Mouse (Mus musculus) T-helper 1 cell (primary cell): ENCODE results near the gene Ica1.

Source experiments
- in situ Hi-C: fragments of 300-600 bp; cut with MboI, MseI; formaldehyde crosslinking; loops from one replicate; pipeline ENCODE4 v1.15.1; 2025; ENCODE audit warnings: high pct_unique_total_duplicates

The Ica1 gene

DNA sequence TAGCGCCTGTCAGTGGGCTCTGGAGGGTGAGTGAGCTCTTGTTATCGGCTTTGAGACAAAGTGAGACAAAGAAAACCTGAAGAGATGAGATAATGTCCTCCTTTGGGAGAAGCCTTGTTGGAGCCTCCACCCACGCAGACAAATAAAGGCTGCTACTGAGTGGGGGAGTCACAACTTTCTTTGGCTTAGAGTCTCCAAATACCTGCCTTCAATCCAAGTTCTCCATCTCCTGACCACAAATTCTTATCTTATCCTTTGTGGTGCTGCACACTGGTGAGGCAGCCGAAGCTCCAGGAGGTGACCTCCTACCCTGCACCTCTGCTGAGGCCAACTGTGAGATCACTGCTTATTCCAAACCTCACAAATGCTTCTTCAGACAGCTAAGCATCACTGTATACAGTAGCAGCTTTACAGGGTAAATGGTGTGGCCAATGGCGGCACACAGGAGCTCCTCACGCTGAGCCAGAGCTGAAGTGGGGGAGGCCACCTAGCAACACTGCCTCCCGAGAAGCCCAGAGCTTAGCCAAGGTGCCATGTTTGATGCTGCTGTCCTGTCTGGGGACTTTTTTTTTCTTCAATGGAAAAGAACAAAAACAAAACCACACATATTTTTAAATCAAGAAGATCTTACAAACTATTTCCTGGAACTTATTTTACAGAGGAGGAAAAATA, 130.6 kb downstream of the Ica1 start:
- in situ Hi-C loops = no loop called here

DNA sequence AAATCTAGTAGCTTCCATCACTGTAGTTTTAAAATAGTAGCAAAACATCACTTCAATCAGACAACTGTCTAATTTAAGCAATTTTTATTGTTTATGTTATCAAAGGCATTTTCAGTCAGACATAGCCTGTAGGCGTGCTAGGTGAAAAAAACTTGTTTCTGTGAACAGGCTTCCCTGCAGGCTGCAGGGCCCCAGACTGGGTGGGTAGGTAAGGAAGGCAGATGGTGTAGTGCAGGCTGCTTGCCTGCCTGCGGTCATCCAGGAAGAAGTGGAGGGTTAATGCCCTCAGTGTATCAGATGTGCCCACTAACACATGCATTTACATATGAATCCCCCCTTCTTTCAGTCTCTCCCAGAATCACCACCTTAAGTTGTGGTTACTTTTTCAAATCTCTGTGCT, 132.6 kb downstream of the Ica1 start:
- in situ Hi-C loops = no loop called here

DNA sequence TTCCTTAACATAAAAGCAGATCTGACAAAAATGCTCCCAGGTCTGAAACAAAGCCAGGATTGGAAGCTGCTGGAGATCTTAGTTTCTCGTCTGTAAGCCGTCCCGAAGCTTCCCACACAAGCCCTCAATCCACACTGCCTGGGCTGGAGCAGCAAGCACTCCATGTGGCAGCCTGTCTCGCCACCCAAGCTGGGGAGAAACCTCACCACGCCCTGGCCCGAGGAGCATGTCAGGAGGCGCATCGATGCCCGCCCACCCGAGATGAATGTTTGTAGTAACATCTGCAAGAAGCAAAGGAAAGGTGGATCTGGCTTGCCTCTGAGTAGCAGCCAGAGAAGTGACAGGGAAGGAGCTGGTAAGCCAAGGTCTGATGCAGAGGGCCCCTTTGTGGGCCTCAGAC, 133.6 kb downstream of the Ica1 start:
- in situ Hi-C loops = no loop called here

DNA sequence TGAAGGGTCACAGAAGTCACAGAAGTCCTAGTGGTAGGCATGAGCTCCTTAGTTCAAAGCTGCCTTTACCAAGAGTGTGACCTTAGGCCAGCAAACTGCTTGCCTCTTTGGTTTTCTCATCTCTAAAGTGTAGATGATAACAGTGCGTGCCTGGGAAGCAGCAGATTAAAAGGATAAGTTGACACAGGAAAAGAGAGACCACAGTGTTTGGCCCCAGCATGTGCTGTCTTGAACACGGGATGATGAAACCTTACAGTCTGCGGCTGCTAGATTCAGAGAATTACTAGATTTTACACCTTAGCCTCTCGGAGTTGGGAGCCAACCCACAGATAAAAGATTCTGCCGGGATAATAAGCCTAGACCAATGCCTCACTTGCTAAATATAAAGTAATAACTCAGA, 137.4 kb downstream of the Ica1 start:
- in situ Hi-C loops = no loop called here

DNA sequence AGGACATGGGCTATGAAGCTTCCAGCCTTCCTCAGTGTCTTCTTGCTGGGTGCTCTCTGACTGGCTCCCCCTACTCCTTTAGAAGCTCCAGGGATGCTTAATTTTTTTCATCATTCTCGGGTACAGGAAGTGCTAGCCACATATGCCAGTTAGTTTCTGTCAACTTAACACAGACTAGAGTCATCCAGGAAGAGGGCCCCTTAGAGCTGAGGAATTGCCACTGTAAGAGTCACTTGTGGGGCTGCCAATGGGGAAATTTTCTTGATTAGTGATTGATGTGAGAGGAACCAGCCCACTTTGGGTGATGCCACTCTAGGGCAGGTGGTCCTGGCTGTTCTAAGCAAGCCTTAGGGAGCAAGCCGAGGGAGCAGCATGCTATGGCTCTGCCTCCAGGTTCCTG, 138.8 kb downstream of the Ica1 start:
- in situ Hi-C loops = no loop called here

DNA sequence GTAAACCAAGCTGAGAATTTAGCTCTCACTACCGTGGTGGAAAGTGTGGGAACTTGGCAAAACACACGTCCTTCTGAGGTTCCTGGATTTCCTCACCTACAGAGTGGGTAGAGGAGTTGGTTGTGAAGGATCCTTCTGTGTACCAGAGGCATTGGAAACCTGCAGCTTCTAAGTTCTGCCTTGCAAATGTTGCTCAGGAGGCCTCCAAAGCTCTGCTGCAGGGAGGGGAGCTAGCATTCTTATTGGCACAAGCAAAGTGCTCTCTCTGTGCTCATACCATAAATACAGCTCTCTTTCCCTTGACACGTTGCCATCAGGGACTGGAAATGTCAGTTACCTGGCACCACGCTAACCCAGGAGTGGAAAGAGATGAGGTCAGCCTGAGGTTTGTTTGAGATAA, 139.4 kb downstream of the Ica1 start:
- in situ Hi-C loops = no loop called here

DNA sequence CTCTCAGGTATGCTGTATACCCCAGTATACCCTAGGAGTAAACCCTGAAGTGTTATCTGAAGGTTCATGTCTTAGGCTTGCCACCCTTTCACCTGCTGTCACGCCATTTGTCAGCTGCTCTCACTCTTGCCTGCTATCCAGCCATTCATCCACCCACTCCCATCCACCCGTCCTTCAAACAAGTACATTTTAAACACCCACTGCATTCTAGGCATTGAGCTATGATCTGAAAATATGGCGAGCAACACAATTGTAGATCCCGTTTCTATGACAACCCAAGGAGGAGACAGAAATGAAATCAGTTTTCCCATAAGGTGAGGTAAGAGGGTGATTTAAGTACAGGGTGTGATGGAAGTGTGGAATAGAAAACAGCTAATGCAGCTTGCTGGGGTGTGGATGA, 140.2 kb downstream of the Ica1 start:
- in situ Hi-C loops = no loop called here

DNA sequence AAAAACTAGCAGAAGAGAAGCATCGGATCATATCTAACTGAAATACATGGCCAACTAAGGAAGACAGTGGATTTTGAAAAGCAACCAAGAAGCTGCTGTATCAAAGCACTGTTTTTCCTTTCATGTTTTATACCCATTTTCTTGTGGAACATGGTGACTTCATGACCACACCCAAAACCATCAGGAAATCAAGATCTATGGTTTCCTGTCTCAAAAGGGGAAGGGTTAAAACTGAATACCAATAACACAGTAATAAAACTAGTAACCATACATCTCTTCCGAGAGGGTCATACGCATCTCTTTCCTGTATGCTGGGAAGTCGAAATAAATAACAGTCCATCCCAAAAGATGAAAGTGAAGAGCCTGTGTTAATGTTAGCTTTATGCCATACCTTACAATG, 145.6 kb downstream of the Ica1 start:
- in situ Hi-C loops = no loop called here

DNA sequence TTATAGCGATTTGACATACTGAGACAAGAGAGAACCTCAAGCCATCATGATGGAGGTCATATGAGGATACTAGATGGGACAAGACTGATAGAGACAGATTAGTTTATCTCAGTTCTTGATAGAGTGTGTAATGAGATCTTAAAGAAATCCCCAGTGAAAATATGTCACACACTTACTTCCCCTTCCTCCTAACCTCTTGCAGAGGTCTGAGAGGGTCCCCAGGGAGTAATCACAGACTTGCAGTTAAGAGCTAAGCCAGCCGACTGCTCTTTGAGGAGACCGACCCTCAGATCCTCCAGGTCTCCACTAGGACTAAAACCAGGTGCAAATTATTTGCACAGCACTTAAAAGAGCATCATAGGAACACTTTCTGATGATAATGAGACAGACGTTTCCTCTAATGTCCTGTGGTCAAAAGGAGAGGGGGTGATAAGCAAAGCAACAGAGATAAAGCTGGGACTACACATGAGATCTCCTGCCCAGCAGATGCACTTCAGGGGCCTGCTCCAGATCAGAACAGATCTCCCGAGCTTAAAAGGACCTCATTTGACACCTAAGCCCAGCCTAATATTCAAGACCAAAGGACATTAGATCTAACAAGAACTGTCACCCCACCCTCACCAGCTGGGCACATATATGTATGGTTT, 146.2 kb downstream of the Ica1 start:
- in situ Hi-C loops = no loop called here

DNA sequence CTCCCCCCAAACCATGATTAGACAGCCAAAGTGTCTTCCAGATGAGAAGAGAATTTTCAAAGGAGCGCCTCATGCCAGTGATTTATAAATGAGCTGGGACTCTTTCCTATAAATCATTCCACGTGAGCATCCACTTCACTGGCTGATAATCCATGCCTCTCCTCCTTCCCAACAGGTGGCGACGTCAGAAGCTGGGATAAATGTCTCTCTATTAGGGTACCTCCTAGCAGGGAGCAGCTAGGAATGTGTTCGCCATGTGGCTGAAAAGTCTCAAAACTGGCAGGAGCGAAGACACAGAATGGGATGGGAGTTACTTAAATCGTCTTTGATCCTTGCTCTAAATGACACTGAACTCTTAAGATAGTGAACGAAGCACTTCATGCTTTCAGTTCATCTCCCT, 146.9 kb downstream of the Ica1 start:
- in situ Hi-C loops = no loop called here

DNA sequence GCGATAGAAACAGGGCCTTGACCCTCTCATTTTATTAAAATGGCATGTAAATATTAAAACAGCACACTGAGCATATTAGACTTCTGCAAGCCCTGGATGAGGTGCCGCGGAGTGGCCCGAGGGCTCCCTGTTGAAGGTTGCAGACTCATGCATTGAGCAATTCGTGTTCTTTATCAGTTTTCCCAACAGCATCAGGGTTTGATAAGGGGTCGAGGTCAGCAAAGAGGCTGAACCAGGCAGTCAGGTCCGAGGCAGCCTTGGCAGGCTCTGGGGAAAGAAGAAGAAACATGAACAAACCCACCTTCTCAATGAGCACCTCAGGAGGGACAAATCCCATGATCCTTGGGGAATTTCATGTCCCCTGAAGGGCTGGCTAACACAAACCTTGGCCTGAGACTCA, 147.8 kb downstream of the Ica1 start:
- in situ Hi-C loops = no loop called here

DNA sequence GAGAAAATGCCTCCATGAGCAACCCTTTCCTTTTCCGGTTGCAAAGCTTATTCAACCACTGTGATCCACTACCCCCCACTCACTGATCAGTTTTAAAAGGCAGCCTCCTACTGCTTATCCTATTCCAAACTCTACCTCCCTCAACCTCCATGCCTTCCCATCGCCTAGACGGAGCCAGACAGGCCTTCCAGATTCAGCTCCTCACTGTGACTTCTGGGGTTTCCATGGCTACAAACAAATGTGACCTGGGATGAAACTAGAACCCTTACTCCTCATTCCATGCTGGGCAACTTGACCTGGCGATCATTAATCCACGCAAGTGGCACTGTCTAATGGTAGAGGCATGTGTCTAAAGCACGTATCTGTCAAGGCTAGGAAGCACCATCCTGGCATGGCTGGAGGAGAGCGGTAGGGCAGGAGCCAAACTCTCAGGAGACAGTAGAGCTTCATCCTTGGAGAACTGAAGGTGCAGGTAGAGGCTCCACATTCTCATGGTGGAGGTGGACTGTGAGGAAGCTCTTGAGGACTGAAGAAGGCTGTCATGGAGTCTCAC, 149.5 kb downstream of the Ica1 start:
- in situ Hi-C loops = no loop called here

DNA sequence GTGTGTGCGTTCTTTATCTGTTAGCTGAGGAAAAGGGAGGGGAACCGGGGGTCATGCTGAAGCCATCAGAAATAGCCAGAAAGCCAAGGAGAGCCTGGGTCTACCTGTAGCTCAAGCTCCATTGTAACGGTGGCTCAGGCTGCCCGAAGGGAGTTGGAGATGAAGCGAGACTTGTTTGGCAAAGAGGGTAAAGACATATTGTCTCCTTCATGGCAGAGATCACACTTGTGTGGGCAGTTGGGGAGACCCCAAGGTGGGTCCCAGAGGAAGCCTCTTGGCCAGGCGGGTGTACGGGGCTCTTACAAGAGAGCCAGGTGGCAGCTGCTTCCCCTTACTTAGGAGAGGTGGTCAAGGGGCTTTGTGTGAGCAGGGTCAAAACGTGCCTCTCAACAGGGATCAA, 150.1 kb downstream of the Ica1 start:
- in situ Hi-C loops = no loop called here

DNA sequence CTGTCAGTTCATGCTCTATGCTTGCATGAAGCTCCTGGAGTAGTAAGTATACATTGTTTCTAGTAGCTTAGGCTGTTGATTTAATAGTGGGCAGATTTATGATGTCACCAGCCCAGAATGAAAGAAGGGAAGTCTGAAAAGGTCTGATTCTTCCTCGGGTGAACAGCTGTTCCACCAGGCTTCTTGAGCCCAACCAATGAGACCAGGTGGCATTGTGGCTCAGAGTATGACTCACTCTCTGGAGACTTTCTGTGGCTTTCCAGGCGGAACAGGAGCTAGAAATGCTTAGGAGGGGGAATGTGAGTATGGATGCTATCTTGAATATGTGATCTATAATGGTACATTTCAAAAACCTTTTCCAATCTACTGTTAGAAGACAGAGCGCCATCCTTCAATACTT, 155.2 kb downstream of the Ica1 start:
- in situ Hi-C loops = no loop called here

DNA sequence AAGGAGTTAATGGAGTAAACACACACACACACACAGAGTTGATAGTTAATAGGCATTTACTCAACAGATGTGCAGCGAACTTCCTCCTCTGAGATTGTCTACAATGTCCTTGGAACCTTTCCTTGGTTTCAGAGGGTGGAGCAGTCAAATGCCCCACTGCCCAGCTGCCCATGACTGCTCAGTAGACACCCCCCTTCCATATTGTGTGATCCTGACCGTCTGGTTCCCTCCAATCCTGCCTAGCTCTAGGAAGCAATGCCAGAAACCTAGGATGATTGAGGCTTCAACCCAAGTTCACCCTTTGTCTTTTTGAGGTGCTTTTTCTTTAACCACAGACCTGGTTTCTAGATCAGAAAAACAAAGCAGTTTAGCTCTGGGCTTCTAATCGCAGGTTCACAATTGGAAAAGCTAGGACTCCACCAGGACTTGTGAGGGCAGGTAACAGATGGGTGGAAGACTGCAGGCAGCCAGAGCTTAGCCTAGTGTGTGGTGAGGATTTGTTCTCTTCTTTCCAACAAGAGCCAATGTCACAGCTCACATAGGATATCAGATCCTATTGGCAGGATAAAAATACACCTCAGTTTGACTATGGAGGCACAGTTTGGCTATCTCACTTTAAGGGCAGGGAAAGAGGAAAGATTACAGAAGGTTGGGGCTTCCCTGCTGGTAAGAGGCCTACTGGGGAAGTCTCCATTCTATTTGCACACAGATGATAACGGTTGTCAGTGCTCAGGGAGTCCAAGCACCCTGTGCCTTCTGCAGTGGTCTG, 158.5 kb downstream of the Ica1 start:
- in situ Hi-C loops = no loop called here

DNA sequence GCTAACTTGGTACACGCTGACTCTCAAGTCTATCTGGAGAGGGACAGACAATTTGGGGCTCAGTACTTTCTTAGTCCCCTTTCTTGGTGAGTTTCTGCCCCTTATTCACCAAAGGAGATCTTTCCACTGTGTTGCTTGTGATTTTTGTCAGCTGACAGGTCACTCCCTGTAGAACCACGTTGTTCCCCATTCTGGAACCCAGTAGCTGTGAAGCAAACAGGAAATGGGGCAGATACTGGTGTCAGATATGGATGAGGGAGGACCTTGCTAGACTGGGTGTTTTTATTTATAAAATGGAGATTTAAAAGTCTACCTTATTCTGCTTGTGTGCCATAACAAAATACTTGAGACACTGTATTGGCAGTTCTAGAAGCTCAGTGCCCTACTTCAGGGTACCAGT, 160.9 kb downstream of the Ica1 start:
- in situ Hi-C loops = no loop called here

DNA sequence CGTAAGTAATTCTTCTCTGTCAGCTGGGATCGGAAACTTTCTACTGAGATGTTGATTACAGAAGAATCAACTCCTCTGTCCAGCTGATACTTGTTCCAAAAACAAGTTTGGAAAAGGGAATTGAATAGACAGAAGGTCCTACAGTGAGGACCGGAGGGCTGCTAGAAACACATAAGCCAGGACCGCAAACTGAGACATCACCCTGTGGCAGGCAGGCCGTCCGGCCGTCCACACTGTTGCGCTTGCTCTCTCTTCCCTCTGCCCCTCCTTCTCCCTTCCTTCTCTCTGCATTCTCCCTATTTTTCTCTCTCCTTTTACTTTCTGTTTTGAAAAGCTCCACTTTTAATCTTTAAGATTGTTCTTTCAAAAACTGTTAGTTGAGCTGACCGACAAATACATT, 186.6 kb downstream of the Ica1 start:
- in situ Hi-C loops = no loop called here

DNA sequence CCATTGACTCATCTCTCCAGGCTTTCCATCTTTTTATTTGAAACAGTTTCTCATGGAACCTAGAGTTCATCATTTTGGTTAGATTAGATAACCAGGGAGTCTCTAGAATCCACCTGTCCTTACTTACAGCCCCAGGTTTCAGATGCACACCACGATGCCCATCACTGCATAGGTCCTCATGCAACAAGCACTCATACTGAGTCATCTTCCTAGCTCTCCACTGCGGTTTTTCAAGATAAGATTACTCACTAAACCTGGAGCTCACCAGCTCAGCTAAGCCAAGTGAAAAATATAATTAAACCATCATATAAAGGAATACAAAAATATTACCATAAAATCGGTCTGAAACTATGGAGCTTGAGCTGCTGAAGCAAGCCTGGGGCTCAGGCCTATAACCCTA, 194.4 kb downstream of the Ica1 start:
- in situ Hi-C loops = no loop called here

DNA sequence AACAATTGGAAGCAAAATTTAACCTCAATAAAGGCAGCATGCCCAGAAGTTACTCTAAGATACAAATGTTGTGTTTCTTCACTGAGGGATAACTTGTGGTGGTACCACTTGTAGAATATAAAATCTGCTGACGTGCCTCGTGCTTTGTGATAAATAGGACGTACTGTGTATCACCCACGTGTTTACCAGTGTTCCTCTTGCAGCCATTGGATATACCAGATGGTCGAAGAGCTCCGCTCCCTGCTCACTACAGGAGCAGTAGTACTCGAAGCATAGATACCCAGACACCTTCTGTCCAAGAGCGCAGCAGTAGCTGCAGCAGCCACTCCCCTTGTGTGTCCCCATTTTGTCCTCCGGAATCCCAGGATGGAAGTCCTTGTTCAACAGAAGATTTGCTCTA, 195.9 kb downstream of the Ica1 start:
- in situ Hi-C loops = no loop called here
